Mouse (Mus musculus) brain, embryonic 18.5 days (tissue): ENCODE measurements around the gene Tns2.

Experiments
- DNase-seq: peaks from one replicate; pipeline ENCODE4 v3.0.0-alpha.2; 2012; ENCODE audit warnings: low read depth, low spot score

Tns2 gene

GRCm38 (mm10) chr15:102108651-102109525 lies 8.7 kb downstream of the Tns2 start:
- DNase-seq, result no peak

GRCm38 (mm10) chr15:102110271-102110670 lies 10.1 kb downstream of the Tns2 start:
- no peak for DNase-seq

GRCm38 (mm10) chr15:102110701-102111494 lies 10.7 kb downstream of the Tns2 start:
- DNase-seq, result no peak

- DNase-seq, result no peak
These were observed 11.2 kb downstream of the Tns2 start for GRCm38 (mm10) chr15:102111495-102111829.

- no peak for DNase-seq
These were observed 12.0 kb downstream of the Tns2 start for GRCm38 (mm10) chr15:102112181-102112580.

GRCm38 (mm10) chr15:102112827-102113226 lies 12.6 kb downstream of the Tns2 start:
- no peak for DNase-seq

GRCm38 (mm10) chr15:102113674-102114073 lies 13.5 kb downstream of the Tns2 start:
- no peak for DNase-seq

GRCm38 (mm10) chr15:102114651-102115260 lies 14.5 kb downstream of the Tns2 start:
- DNase-seq, result no peak

GRCm38 (mm10) chr15:102115731-102116231 lies 15.6 kb downstream of the Tns2 start:
- DNase-seq, result no peak

- no peak for DNase-seq
These were observed 16.7 kb downstream of the Tns2 start for GRCm38 (mm10) chr15:102116753-102117415.

- no peak for DNase-seq
These were observed 17.5 kb downstream of the Tns2 start for GRCm38 (mm10) chr15:102117461-102118443.

GRCm38 (mm10) chr15:102118591-102118990 lies 18.4 kb downstream of the Tns2 start:
- DNase-seq, result no peak

- no peak for DNase-seq
These were observed 19.1 kb downstream of the Tns2 start for GRCm38 (mm10) chr15:102119121-102119830.

- DNase-seq, result no peak
These were observed 19.6 kb downstream of the Tns2 start for GRCm38 (mm10) chr15:102119831-102120170.

- DNase-seq, result no peak
These were observed 20.3 kb downstream of the Tns2 start for GRCm38 (mm10) chr15:102120530-102120929.

- no peak for DNase-seq
These were observed 26.1 kb downstream of the Tns2 start for GRCm38 (mm10) chr15:102126303-102126702.

GRCm38 (mm10) chr15:102133314-102133713 lies 33.1 kb downstream of the Tns2 start:
- DNase-seq, result no peak

- DNase-seq, result no peak
These were observed 34.5 kb downstream of the Tns2 start for GRCm38 (mm10) chr15:102134709-102135108.

- no peak for DNase-seq
These were observed 35.4 kb downstream of the Tns2 start for GRCm38 (mm10) chr15:102135522-102136128.
